Mouse (Mus musculus) embryo, embryonic 11.5 days (tissue): ENCODE results near the gene Cep57.

Experiments
- DNase-seq: peaks from one replicate; pipeline ENCODE4 v3.0.0-alpha.2; 2012; ENCODE audit warnings: low read depth, low spot score

Gene Cep57

DNA sequence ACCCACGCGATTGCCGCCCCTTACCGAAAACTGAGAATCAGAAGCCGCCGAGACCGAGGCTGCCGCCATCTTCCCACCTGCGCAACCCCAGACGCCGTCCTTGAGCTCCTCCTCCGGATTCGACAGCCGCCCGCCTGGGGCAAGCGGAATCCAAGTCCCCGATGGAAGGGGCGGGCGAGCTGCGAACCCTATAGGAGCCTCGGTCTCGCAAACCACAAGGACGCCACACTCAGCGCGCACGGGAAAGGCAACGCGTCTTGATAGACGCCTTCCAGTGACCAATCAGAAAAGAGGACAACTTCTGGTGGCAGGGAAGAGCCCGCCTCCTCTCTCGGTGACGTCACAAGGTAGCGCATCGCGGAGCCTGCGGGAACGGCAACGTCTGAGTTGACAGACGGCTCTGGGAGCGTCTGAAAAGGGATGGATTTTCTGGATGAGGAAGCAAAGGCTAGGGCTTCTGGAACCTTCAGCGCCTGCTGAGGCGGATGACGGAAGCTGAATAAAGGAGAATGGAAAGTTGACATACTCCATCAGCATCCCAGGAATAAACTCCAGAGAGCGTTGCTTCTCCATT is at the start of gene Cep57:
Gene Cep57, minus strand, starts transcription at position 276 of the 574 bp plus-strand sequence.
- DNase-seq: peak; percentile 99

GRCm38 (mm10) chr9:13875340-13875739 is 48.4 kb upstream of the Cep57 start:
- no peak for DNase-seq

DNA sequence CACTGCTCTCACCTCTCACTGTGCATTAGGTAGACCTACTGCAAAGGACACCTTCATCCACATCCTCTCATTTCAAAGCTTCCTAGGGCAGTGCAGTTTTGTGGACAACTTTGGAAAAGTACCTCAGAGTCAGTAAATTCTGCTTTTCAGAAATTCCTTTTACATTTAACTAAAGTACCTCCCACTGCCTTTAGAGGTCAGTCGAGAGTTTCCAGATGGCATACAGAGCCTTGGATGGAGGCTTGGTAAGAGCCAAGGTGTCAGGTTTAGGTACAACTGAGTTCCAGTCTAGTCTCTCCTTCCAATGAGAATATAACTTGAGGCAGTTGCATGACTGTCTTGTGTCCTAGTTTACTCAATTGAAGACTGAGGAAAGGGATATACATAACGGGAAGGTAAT is 47.5 kb upstream of the Cep57 start:
- no peak for DNase-seq

- DNase-seq: no peak
Observed at GRCm38 (mm10) chr9:13871631-13872030, 44.7 kb upstream of the Cep57 start.

GRCm38 (mm10) chr9:13867646-13868045 is 40.7 kb upstream of the Cep57 start:
- no peak for DNase-seq

- DNase-seq: no peak
Observed at GRCm38 (mm10) chr9:13856777-13857176, 29.9 kb upstream of the Cep57 start.

GRCm38 (mm10) chr9:13856247-13856646 is 29.3 kb upstream of the Cep57 start:
- no peak for DNase-seq

DNA sequence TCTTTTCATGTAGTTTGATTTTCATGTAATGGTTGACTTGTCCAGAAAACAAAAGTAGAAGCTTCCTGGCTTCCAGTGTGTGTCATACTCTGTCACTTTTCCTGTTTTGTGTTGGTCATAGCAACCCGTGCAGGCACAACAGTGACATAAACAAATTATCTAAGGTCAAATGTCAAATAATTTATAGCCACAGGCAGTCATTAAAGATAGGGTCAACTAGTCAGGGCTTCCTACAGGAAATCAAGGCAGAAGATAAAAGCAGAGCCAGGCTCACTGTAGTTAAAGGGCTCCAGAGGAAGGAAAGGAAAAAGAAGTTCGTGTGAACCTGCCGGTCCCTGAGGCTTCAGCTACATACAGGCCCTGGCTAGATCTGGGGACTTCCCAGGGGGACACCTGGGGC is 27.0 kb upstream of the Cep57 start:
- DNase-seq: no peak

GRCm38 (mm10) chr9:13848481-13849480 is 21.9 kb upstream of the Cep57 start:
- peak; percentile 36 for DNase-seq

- no peak for DNase-seq
Observed at GRCm38 (mm10) chr9:13847591-13847990, 20.7 kb upstream of the Cep57 start.

DNA sequence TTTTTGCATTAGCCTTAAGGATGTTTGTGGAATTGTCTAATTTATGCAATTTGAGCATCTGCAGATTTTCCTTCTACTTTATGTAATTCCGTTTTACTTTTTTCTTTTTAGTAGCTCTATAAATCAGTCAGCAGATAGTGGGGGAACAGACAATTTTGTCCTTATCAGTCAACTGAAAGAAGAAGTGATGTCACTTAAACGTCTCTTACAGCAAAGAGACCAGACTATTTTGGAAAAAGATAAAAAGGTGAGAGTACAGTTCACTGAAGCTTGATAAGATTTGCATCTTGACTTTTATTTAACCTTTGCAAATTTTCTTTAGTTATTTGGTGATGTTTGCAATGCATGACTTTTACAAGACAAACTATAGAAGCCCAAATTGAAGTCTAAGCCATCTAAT is 9.8 kb upstream of the Cep57 start:
- no peak for DNase-seq

GRCm38 (mm10) chr9:13835256-13835655 is 8.3 kb upstream of the Cep57 start:
- no peak for DNase-seq

DNA sequence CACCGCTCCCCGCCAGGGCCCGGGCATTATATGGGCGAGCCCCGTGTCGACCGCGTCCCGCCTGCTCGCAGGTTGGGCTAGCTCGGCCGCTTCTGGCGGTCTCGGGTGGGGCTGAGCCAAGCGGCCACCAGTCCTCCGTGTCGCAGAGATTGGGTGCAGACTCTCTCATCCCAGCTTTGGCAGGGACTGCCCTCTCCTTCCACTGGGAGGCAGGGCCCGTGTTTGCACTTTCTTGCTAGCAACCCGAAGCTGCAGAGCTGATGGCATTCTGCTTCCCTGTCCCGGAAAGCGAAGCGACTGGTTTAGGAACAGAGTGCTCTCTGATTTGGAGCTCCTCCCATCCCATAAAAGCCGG is 1.2 kb upstream of the Cep57 start:
- no peak for DNase-seq

DNA sequence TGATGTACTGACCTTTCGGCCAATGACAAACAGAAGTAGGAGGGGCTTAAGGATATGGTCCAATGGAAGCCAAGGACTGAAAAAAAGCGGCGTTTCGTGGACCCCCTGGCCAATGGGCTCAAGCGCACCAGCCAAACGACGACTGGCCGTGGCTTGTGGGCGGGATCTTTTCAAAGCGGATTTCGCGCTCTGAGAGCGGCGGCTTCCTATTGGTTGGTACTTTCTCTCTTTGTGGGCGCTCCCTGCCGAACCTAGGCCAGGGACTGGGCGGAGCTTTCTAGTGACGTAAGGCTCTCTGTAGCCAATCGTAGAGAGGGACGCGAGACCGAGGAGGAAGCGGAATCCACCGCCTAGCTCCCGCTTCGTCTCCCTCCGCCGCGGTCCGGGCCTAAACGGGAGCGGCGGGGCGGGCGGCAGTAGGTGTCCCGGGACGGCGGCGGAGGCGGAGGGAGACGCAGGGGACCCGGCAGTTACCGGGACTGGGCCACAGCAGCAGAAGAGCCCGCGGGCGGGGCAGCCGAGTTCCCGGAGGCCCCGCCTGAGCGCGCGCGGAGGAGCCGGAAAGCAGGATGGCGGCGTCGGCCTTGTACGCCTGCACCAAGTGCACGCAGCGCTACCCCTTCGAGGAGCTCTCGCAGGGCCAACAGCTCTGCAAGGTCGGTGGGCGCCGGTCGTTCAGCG is 639 bp upstream of the Cep57 start, which contains the start of gene Fam76b:
Gene Fam76b, plus strand, starts transcription at position 311 of the 681 bp plus-strand sequence.
- DNase-seq: peak; percentile 100

- peak; percentile 48 for DNase-seq
Observed at GRCm38 (mm10) chr9:13826391-13826805, 509 bp downstream of the Cep57 start.

GRCm38 (mm10) chr9:13825896-13826295 is 1.0 kb downstream of the Cep57 start:
- no peak for DNase-seq

- DNase-seq: no peak
Observed at GRCm38 (mm10) chr9:13820774-13821173, 6.1 kb downstream of the Cep57 start.

- DNase-seq: no peak
Observed at GRCm38 (mm10) chr9:13818369-13818768, 8.5 kb downstream of the Cep57 start.

- no peak for DNase-seq
Observed at GRCm38 (mm10) chr9:13809937-13810336, 17.0 kb downstream of the Cep57 start.

DNA sequence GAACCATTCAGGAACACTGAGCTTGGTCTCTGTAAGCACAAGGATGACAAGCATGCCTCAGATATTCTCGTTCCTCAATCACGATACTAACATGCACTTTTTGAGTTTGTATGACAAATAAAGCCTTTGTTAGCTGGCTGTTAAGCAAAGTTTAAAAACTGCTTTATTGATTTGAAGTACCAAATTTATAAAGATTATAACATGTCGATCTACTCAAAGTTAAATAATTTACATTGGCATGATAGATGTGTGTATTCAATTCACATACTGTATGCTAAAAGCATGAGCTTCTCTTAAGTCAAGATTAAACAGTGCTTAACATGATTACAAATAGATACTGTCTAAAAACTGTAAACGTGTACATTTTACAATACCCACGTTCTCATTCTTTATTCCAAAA is 19.2 kb downstream of the Cep57 start:
- DNase-seq: no peak

DNA sequence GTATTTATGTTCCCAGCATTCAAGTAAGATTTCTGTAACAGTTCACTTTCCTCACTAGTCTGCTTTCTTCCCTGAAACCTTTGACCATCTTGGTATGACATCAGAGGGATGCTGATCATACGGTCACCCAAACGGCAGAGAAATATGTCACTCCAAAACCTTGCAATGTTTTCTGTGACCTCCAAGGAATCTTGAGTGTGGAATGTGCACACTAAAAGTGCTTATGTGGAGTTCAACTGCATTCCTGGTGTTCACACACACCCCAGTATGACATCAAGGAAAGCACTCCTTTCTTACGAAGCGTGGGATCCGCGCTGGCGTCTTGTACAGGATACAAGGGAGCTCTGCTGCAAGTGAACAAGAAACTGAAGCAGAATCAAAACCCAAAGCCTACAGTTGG is 20.1 kb downstream of the Cep57 start:
- DNase-seq: no peak

DNA sequence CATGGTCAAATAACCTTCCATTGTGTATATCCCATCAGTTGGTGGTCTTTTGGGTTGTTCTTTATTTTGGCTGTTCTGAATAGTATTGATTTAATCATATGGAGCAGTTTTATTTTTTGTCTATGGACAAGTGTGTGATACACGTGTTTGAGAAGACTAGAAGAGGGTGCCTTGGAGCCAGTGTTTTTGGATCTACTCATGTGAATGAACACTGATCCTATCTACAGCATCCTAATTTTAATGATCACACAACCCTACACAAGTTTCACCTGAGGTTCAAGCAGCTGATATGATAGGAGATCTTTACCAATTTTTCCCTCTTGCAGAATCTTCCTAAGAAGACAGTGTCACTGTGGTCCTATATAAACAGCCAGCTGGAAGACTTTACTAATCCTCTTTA is 22.4 kb downstream of the Cep57 start:
- DNase-seq: no peak
